15 mouse cellular contexts compared by ENCODE assay signal in genomic region chrX:12375796-12376195, GRCm38 (mm10).
DNase-seq lines count a peak whose midpoint lies in the region; ATAC-seq lines count a peak whose summit lies in the region.
"Had no signal": no experiment of that assay in that cellular context is flagged by ENCODE, and none has a peak within 500 bp of the region (broad histone marks: within the 10 kb centered on the region; RNA-seq: fewer than 3 reads in every experiment).

No protein-coding gene starts in this region.

- ATAC-seq in heart, embryonic 12.5 days (ENCODE audit: insufficient number of reproducible peaks, low FRiP score) = no peak
- ATAC-seq in liver, embryonic 16.5 days (ENCODE audit: low read depth) = no peak
- ATAC-seq: hindbrain, embryonic 16.5 days; midbrain, embryonic 15.5 days had no signal

- H3K4me1 ChIP-seq in heart, embryonic 12.5 days (replicated peaks) = peaks cover 3% of the 10 kb centered on the region; the same call in 1 of the 2 replicates
- no peaks in the 10 kb centered on the region for H3K4me1 ChIP-seq in liver, embryonic 16.5 days (ENCODE audit: control insufficient read depth, low read depth, low read length)
- H3K4me1 ChIP-seq: forebrain, embryonic 10.5 days; limb, embryonic 15.5 days; midbrain, embryonic 15.5 days had no signal

- H3K27me3 ChIP-seq in heart, embryonic 12.5 days (replicated peaks) = peaks cover 32% of the 10 kb centered on the region
- no peaks in the 10 kb centered on the region; the same call in 1 of the 2 replicates for H3K27me3 ChIP-seq in liver, embryonic 16.5 days (ENCODE audit: control insufficient read depth, insufficient read depth, low read depth, low read length)
- H3K27me3 ChIP-seq: midbrain, embryonic 15.5 days had no signal

- H3K9ac ChIP-seq in heart, embryonic 12.5 days = no peak overlapping the region
- no peak overlapping the region for H3K9ac ChIP-seq in liver, embryonic 16.5 days (ENCODE audit: low read depth, low read length)
- H3K9ac ChIP-seq: limb, embryonic 15.5 days; midbrain, embryonic 15.5 days had no signal

- no peaks in the 10 kb centered on the region for H3K36me3 ChIP-seq in heart, embryonic 12.5 days
- H3K36me3 ChIP-seq in liver, embryonic 16.5 days (ENCODE audit: control insufficient read depth, insufficient read depth) = no peaks in the 10 kb centered on the region
- H3K36me3 ChIP-seq: forebrain, embryonic 10.5 days; limb, embryonic 15.5 days; midbrain, embryonic 15.5 days had no signal

- H3K9me3 ChIP-seq in heart, embryonic 12.5 days (replicated peaks) = no peaks in the 10 kb centered on the region
- H3K9me3 ChIP-seq in liver, embryonic 16.5 days (replicated peaks; ENCODE audit: control insufficient read depth, low read length) = no peaks in the 10 kb centered on the region
- H3K9me3 ChIP-seq: forebrain, embryonic 10.5 days; limb, embryonic 15.5 days; midbrain, embryonic 15.5 days had no signal

- WGBS in heart, embryonic 12.5 days = 52% methylated on average over 1 of the region's 1 CpGs
- WGBS in liver, embryonic 16.5 days (ENCODE audit: insufficient replicate concordance) = 31% methylated on average over 1 of the region's 1 CpGs

- peak; percentile 63 to 83 for DNase-seq in adrenal gland, adult (ENCODE audit: inconsistent age in 2 of 2, low spot score in 1 of 2)
- no peak for DNase-seq in adrenal gland, postnatal 4 days (ENCODE audit: low spot score in 2 of 2)
- peak; percentile 4 to 31 for DNase-seq in heart, postnatal 14 days
- peak; percentile 10 for DNase-seq in lung, postnatal 10 days
- DNase-seq in lung, adult 18-20 months = no peak
- no peak for DNase-seq in layer of hippocampus, adult 9-10 months (ENCODE audit: low spot score)
- DNase-seq: right cerebral cortex, adult 18-20 months; spleen, adult 18-20 months; thymus, postnatal 4 days had no signal

- H3K4me2 ChIP-seq in heart, embryonic 12.5 days = no peak overlapping the region
- H3K4me2 ChIP-seq in liver, embryonic 16.5 days (ENCODE audit: low read depth, low read length) = no peak overlapping the region
- H3K4me2 ChIP-seq: limb, embryonic 15.5 days; midbrain, embryonic 15.5 days had no signal

- no peak overlapping the region for H3K27ac ChIP-seq in heart, embryonic 12.5 days (ENCODE audit: poor library complexity, severe bottlenecking)
- H3K27ac ChIP-seq in liver, embryonic 16.5 days (ENCODE audit: low read length) = peak overlapping the region; percentile 71
- H3K27ac ChIP-seq: forebrain, embryonic 10.5 days; limb, embryonic 15.5 days; midbrain, embryonic 15.5 days had no signal

- intact Hi-C loops in heart, postnatal 14 days (cut with DNase I) = no loop called here

- no peak overlapping the region for H3K4me3 ChIP-seq in heart, embryonic 12.5 days
- H3K4me3 ChIP-seq in liver, embryonic 16.5 days (ENCODE audit: low read depth, low read length) = no peak overlapping the region
- H3K4me3 ChIP-seq: forebrain, embryonic 10.5 days; limb, embryonic 15.5 days; midbrain, embryonic 15.5 days had no signal

Comparison
In these comparisons a context has a peak if more than half of its experiments do, and no peak if none do; other contexts are left out.
1. DNase-seq: peak in adrenal gland, adult (2 of 2), heart, postnatal 14 days (2 of 2) and lung, postnatal 10 days (single experiment); none in adrenal gland, postnatal 4 days (0 of 2), lung, adult 18-20 months (0 of 2) and layer of hippocampus, adult 9-10 months (single experiment).